Mouse (Mus musculus): ENCODE measurements around the gene Krba1. TPM values are rescaled to one million over a fixed set of nuclear protein-coding genes. Genes with fewer than 3 reads are reported as not detected.

Krba1 gene
- total RNA-seq, 1 experiment from 2014 or later: 26.3 TPM

DNA sequence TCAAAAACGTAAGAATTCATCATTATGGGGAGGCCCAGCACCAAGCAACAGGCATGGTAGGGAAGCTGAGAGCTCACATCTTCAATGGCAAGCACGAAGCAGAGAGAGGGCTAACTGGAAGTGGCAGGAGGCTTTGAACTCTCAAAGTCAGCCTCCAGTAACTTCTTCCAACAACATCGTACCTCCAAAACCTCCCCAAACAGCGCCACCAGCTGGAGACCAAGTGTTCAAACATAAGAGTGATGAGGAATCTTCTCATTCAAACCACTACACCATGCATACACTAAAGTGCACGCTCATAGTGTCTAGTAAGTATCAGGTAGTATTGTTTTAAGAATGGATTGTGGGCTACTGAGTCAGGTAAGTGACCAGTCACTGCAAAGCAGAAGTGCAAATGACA is 28.7 kb downstream of the Krba1 start:
- DNase-seq: peak; percentile 49

DNA sequence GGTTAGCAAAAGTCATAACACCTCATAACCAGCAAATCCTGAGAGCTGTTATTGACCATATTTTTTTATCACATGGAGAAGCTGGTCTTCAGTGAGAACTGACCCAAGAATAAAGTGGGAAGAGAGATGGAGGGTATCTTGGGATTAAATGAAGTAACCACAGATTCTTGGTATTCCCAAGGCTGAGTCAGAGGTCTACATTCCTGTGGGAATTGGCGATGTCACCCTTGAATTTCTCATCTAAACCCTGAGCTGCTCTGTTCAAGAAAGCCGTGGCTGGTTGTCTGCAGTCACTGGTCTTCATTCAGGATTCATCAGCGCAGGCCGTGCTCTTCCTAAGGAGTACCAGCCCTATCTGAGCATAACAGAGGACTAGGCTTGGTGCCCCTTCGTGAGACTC is 31.6 kb downstream of the Krba1 start:
- DNase-seq: no peak

DNA sequence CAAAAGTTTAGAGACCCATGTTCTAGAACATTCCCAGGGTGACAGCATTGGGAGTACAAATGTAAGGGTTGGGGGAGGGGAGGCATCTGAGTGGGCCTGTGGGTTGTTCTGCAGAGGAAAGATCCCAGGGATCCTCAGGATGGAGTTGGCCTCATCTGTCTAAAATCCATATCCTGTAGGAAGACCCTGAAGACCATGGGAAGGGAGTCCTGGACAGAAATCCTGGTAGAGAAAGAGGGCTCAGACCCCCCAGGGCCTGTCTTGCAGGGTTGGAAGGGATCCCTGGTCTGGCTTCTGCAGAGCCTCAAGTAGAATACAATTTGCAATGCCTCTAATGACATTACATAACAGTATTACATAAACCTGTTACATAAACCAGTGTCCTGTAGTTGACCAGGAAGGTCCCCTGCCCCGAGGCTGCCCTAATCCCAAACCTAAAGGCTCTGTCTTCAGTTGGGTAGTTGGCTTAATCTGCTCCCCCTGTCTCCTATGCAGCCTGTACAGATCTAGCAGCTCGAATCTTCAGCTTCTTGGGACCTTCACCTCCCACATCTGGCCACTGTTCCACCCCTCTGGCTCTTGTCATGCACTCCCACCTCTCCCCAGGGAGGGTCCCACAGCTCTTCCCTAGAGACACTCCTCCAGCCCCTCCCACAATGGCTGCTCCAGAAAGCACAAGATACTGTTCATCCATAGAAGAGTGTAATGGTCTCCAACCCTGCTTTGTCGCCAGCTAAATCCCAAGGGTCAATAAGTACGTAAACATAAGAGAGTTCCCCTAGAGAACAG is 33.6 kb downstream of the Krba1 start:
- DNase-seq: peak; percentile 21

DNA sequence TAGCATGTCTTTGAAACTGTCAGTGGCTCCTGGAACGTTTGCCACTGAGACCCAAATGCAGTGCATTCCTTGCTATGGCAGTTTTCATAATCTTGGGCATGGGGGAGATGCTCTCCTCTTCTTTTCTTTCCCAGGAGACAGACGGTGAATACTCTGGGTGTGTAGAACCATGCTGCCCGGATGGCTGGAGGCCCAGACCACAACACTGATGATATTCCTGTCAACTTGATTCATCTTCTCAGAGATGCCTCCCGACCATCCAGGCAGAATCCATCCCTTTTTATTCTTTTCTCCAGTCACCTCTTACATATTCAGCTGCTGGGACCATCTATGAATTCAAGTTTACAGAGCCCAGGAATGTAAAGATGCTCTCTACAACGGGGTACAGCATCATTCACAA is 35.4 kb downstream of the Krba1 start:
- DNase-seq: no peak

DNA sequence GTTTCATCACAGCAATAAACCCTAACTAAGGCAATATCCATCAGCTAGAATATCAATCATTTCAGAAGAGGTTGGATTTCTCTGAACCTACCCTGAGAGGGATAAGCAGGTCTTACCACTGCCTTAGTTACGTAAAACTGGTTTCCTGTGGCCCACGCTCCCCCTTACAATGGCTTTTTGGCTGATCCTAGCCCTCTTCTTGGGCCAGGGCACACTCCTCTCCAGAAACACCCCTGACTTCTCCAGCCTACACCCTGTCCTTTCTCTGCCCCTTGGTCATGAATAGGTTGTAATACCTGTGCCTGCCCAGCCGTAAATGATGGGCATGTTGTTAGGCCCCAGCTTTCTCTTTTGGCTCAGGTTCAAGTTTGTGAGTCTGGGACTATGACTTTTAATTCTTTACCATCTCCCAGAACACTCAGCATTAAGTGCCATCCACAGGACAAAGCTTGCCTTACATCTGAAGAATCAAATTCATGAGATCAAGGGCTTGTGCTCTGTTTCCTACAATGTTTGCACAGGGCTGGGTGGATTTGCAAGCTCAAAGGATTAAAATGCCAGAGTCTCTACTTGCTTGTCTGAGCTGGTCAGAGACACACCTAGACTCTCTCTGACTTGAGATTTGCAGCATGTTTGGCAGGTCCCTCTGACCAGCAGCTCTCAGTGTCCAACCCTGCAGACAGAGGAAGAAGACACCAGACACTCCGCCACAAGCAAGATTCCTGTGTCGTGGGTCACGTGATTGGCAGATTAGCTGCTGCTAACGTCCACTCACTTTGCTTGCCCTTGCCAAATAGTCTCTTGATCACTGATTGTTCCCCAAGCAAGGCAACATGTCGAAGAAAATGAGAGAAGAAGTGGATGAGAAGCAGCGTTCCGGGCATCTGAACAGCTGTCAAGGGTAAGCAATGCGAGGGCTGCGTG is 37.8 kb downstream of the Krba1 start:
- no peak for DNase-seq

DNA sequence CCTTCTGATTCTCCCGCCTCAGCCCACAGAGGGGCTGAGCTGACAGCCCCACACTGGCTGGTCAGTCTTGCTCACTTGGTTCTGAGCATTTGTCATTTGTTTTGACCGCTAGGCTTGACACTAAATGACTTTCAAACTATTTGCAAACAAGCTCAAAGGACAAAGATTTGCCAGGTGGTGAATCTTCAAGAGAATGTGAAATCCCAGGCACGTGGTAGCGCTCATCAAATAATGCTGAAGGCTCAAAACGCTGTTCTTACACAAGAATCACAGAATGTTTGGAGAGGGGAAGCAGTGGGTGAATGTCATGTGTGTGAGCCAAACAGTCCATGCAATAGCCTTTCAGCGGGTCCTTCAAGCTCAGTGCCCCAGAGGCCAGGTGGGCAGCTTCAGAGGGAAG is 39.3 kb downstream of the Krba1 start:
- DNase-seq: no peak

DNA sequence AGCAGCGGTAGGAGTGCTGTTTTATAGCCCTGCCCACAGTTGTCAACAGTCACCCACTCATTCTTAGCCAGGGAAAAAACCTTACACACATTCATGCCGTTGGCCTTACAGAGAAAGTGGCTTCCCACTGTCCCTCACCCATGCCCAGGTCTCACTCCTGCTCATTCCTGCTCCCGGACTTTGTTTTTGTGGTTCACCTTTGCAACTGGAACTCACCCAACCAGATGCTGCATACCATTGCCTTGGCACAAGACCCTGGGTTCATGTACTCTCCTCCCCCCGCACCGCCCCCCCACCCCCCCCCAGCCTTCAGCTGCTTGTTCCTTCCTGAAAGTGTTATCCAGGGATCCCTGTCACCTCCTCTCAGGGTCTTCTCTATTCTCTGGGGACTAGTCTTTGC is 39.7 kb downstream of the Krba1 start:
- no peak for DNase-seq

DNA sequence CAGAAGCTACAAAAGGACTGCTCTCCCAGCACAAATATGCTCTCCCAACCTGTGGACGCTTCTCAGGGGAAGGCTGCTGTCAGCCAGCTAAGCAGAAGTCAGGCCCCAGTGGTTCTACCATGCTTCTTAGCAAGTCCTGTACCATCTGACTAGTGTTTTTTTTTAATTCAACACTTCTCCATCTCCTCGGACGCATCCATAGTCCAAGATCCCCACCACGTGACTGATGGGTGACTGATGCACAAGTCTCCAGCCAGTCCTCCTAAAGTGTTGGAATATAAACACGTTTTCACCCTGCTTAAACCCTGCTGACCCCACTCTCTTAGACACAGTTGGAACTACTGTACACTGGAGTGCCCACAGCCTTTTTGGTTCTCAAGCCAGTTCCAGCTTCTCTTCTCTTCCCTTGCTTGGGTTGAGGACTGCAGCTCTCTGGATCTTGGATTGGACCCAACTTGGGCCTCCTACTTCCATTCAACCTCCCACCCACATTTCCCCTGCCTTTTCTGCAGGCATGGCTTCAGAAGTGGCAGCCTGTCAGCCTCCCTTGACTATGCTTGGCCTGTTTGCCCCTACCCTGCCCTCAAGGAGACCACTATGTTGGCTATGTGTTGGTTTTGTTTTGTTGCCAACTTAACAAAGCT is 40.4 kb downstream of the Krba1 start:
- no peak for DNase-seq

DNA sequence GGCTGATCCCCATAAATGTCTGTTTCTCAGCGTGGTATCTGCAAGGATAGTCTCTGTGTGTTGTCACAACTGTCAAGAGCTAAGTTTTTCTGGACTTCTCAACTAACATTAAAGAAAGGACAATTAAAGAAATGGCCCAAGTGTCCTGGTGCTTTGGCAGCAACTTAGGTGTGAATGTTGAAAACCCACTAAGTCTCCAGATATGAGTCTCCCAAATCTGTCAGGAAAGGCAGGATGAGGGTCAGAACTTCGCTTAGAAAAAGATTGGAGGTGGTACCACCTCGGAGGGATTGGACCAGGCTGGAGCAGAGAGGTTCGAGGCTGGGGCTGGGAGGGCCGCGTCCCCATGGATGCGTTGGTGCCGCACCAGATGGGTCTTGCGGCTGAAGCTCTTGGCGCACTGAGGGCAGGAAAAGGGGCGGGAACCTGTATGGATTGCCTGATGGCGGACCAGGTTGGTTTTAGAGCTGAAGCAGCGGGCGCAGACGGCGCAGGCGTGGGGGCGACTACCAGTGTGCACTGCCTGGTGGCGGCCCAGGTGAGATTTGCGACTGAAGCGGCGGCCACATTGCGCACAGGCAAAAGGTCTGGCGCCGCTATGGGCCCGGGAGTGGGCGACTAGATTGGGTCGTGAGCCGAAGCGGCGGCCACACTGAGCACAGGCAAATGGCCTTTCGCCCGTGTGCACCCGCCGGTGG is 42.4 kb downstream of the Krba1 start:
- no peak for DNase-seq

DNA sequence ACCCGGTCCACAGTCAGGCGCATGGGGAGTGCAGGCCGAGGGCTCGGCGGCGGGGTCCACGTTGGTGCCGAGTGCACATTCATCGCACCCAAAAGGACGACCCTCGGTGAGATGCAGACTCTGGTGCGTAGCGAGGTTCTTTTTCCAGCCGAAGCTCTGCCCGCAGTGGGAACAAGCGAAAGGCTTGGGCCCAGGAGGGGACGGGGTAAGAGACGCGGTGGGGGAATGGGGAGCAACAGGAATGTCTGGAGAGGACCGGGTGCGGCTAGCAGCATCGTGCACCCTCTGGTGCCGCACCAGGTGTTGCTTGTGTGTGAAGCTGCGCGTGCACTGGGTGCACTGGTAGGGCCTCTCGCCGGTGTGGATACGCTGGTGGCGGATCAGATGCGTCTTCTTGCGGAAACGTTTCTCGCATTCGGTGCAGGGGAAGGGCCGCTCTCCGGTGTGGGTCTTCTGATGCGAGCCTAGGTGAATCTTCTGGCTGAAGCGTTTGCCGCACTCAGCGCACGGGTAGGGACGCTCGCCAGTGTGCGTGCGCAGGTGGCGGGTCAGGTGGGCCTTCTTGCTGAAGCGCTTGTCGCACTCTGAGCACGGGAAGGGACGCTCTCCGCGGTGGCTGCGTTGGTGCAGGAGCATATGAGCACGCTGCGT is 43.2 kb downstream of the Krba1 start:
- no peak for DNase-seq

DNA sequence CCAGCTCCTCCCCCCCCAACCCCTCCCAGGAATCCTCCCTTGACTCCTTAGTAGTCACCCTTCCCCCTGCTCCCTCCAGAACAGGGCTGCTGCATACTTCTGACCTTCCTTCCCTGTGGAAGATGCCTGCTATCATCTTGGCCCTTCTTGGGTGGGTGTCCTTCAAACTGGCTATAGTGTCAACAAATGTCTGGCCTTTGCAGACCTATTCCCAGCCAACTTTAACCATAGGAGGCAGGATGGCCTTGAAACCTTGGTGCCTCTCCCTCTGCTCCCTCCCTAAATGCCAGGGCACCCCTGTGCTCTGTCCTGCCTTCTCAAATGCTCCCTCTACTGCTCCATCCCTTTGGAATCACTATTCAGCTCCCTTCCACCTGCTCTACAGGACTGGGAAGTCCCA is 44.3 kb downstream of the Krba1 start:
- no peak for DNase-seq

DNA sequence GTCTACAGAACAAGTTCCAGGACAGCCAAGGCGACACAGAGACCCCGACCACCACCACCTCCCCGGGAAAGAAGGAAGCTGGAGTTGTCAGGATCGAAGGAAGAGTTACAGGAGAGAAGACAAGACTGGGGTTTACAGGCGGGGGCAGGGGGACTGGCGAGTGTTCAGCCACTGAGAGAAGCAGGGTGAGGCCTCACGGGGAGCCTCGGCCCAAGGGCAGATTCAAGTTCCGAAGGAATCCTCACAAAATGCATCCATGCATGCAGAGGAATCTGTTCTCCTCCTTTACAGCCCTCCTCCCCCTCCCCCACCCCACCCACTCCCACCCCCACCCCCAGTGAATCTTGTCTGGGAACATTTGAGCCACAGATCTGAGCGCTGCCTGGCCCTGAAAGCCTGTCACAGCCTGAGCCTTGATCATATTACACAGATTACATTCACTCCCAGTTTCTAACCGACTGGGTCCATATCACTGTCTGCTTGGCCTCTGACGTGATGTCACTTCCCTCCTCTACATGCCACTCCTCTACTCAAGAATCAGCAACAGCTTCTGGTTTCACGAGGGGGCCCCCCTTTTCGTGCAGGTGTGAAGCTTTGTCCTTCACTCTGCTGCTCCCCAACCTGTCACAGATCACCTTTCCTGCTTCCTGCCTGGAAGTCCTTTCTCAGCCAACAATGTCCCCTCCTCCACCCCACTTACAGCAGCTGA is 45.1 kb downstream of the Krba1 start:
- DNase-seq: no peak

DNA sequence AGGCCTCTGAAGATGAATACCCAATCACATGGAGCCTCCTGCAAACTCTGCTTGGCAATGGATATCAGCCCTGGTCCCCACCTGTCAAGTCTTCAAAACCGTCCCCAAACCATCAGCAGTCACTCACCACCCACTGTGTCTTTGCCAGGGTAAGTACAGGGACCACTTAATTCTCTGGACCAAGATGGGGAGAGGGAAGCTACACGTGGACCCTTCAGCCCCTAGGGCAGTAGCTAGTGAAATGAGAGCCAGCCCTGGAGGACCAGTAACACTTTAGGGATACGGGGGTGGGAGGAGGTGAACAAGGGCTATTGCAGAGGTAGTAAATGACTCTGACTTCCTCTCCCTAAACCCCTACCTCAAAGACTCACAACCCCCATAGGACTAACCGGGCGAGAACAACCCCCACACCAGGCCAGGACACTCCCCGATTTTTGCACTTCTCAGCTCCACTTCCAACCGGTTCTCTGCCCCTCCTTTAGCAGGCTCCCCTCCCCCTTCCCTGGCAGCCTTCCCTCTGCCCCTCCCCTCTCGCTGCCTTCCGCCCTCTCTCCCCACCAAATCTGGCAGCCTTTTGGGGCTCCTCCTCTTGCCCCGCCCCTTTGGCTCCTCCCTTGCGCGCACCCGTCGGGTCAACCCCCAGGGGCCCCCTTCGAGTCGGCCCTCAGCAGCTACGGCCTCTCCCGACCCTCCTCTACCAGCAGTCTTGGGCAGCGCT is 48.4 kb downstream of the Krba1 start:
- peak; percentile 99 for DNase-seq

DNA sequence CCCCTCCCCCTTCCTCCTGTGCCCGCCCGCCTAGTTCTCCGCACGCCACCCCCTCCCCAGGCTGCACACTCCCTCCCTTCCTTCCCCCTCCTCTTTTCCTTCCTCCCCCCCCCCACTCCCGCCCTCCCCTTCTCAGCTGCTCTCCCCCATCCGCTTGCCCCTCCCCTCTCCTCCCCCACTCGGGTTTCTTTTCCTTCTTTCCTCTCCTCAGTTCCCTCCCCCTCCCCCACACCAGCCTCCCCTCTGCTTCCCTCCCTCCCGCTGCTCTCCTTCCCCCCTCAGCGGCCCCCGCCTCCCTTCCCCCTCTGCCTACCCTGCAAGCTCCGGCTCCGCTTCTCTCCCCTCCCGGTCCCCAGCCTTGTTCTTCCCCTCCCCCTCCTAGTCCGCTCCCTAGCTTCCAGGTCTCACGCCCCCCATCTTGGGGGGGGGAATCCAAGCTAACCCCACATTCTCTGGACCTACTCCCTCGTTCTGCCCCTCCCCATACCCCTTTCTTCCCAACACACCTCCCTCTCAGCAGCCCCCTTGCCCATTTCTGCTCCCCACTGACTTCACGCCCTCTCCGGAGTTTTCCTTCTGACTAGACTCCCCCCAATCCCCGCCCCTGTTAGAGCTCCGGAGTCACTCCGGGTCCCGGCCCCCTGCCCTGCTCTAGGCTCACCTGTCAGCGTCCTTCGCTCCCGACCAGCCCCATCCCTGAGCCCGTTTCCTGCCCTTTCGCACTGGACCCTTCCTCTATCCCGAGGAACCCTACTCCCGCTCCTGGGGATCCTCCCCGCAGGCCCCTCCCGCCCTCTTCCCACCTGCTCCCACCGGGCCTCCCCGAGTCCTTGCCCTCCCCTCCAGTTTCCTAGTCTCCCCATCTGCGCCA is 49.2 kb downstream of the Krba1 start:
- peak; percentile 94 for DNase-seq

DNA sequence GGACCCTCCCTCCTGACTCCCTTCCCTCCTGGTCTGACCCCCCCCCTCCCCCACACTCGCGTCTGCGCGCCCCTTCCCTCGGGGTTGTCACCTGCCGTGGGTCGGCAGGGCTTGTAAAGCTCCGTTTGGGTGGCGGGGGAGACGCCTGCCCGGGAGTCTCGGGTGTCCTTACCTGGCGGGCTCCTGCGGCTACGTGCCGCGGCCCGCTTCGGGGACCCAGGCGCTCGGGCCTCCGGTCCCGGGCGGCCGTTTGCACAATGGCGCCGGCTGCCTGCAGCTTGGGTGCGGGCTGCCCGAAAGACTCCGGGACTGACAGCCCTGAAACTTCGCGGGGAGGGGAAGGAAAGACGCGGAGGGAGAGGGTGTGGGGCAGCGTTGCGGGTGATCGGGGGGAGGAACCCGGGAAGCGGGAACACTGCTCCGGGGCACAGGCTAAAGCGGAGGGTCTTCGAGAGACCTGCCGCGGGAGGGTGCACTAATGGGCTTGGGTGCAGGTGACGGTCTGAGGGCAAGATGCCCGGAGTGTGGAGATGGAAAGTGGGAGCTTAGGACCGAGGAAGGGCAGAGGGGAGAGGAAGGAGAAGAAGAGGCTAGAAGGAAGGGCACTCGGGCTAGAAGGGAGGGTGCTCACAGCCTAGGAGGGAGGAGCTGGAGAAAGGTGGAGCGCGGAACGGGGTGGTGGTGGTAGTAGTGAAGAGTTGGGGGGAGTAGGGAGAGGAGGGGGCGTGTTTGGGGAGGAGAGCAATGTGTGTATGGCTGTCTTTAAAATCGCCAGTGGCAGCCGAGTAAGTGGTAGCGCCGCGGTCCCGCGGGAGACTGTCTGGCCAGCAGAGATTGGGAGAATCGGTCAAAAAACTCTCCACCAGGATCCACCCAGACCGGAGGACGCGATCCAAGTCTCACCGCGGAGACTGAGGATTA is 50.1 kb downstream of the Krba1 start, which contains the start of gene Zfp467:
Gene Zfp467 (minus strand): TSS at position 645 of the 921 bp plus-strand sequence.
- DNase-seq: peak; percentile 82

DNA sequence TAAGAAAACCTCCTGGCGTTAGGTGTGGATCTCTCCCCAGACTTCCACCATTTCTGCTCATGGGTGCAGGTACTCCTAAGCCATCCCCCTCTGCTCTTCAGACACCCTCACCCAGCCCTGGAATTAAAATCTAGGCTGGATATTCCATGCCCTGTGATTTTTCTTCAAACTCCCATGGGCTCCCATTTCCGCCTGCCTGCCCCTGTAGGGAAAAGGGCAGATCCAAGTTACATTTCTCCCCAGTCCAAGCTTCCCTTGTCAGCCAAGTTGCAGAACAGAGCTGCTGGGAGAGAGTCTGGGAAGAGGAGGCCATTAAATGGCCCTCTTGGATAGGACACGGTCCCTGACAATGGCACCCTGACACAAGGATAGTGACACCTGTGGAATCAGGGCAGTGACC is 50.9 kb downstream of the Krba1 start:
- DNase-seq: no peak

DNA sequence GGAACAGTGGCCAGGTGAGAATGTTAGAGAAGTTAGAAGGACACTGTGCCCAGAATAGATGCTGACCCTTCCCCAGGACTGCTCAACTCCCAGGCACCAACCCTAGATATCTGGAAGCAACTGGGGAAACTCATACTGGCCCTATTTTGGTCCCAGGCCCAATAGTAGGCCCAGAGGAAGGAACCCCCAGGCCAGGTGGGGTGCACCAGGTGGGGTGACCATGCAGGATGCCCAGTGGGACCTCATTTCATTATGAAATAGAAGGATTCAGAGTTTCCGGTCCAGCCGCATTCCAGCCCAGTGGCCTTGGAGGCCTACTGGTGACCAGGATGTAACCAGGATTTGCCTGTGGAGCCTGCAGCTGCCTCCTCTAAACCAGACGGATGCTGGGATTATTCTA is 51.5 kb downstream of the Krba1 start:
- DNase-seq: no peak

DNA sequence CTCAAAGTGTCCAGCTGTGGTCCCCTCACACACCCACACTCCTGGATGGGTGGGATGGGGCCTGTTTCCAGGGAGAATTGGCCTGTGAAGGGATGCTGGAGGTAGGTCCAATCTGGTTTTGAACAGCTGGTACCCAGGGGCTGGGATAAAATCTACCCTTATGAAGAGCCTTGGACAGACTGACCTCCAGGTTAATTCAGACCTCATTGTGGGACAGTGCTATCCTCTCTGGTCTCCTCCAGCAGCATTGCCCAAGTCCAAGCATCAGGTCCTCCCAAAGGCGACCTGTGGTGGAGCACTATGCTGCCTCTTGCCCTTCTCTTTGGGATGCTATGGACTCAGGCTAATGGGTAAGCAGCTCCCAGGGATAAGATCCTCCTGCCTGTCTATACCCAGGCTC is 52.5 kb downstream of the Krba1 start, which contains the start of gene Sspo:
Gene Sspo (plus strand): TSS at position 301 of the 400 bp plus-strand sequence.
- DNase-seq: no peak

All from adrenal gland, postnatal 14 days (tissue).